Mouse (Mus musculus): ENCODE measurements around the gene Zfp213. TPM values are rescaled to one million over a fixed set of nuclear protein-coding genes. Genes with fewer than 3 reads are reported as not detected.

Zfp213 gene
- 16.3 and 21.1 TPM in 2 replicates for polyA plus RNA-seq (2012; rRNA removed)
- polyA plus RNA-seq (2014; fragmentation: Nextera tagmentation; extraction: Ambion mirVana), result 17.4 and 18.1 TPM in 2 replicates

DNA sequence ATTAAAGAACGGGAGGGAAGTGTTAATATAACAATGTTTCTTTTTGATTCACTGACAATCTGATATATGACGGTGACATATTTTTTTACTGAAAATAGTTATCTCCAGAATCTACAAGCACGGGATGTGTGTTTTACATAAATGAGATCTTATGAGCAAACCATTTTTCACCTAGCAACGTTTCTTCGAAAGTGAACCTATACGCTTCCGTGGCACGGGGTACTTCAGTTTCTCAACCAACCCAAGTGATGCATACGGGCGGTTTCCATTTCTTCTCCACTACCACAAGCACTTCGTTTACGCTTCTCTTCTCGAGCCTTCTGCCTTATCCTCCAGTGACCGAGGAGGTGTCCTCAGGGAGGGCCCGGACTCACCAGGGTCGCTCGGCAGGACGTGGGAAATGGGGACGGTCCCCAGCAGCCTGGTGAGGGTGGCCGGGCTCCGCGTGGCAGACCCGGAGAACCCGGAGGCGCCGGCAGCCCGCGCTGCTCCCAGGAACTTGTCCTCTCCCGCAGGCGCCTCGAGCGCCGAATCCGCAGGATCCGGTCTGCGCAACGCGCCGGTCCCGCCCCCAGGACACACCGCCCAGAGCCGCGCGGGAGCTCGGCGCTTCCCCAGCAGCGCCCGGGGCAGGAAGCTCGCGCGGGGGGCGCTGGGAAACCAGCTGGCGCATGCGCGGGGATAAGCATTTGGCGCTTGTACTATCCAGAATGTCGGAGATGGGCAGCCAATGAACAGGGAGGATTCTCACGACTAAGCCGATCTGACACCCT, at the start of gene Zfp213:
TSS of gene Zfp213 (minus strand) at position 644 of the 773 bp plus-strand sequence.
- peak; percentile 97 for ATAC-seq (ENCODE audit: low FRiP score, low read depth)
- TF ChIP-seq POLR2A (IDR thresholded peaks at IDR 0.05; ENCODE audit: borderline replicate concordance, extremely low read depth, insufficient read depth, insufficient read length), result peak; percentile 94

GRCm38 (mm10) chr17:23610361-23610800, 46.3 kb upstream of the Zfp213 start:
- 78% methylated on average over 28 of the region's 28 CpGs for WGBS

More for the DNA sequence above, at the start of gene Zfp213:
- peak within 1 kb of the TSS; percentile 67 for H3K4me3 ChIP-seq (replicated peaks; ENCODE audit: low read length)
- DNase-seq (ENCODE audit: low spot score), result peak; percentile 96
- H3K27ac ChIP-seq (replicated peaks; ENCODE audit: low read depth, low read length), result peak within 1 kb of the TSS; percentile 91
- no peaks in the 10 kb centered on the region for H3K27me3 ChIP-seq (ENCODE audit: control insufficient read depth, insufficient read depth, low read length)
- H3K9me3 ChIP-seq (ENCODE audit: control insufficient read depth, low read length), result no peaks in the 10 kb centered on the region
- peak within 1 kb of the TSS; percentile 60 for H3K4me2 ChIP-seq (replicated peaks; ENCODE audit: low read depth, low read length, severe bottlenecking)
- H3K36me3 ChIP-seq (ENCODE audit: control insufficient read depth, insufficient read depth, low read length), result peaks cover 24% of the 10 kb centered on the region
- H3K9ac ChIP-seq (ENCODE audit: low read depth, low read length, severe bottlenecking), result peak within 1 kb of the TSS; percentile 95
- peaks cover 13% of the 10 kb centered on the region; the same call in 1 of the 2 replicates for H3K4me1 ChIP-seq (ENCODE audit: control insufficient read depth, insufficient read depth, low read length)
- WGBS, result 1% methylated on average over 47 of the region's 59 CpGs

GRCm38 (mm10) chr17:23609612-23610011, 45.6 kb upstream of the Zfp213 start:
- Histone ChIP-seq H3K9ac (ENCODE audit: low read depth, low read length, severe bottlenecking) (no peak overlapping the region), H3K4me3 (replicated peaks; ENCODE audit: low read length) (no peak overlapping the region), H3K4me1 (ENCODE audit: control insufficient read depth, insufficient read depth, low read length) (no peaks in the 10 kb centered on the region), H3K27me3 (ENCODE audit: control insufficient read depth, insufficient read depth, low read length) (no peaks in the 10 kb centered on the region), H3K4me2 (replicated peaks; ENCODE audit: low read depth, low read length, severe bottlenecking) (no peak overlapping the region), H3K36me3 (ENCODE audit: control insufficient read depth, insufficient read depth, low read length) (no peaks in the 10 kb centered on the region), H3K27ac (replicated peaks; ENCODE audit: low read depth, low read length) (no peak overlapping the region), H3K9me3 (ENCODE audit: control insufficient read depth, low read length) (no peaks in the 10 kb centered on the region)
- WGBS, result 91% methylated on average over 24 of the region's 24 CpGs
- TF ChIP-seq POLR2A (IDR thresholded peaks at IDR 0.05; ENCODE audit: borderline replicate concordance, extremely low read depth, insufficient read depth, insufficient read length), result no peak
- no peak for ATAC-seq (ENCODE audit: low FRiP score, low read depth)
- DNase-seq (ENCODE audit: low spot score), result no peak

More at GRCm38 (mm10) chr17:23610361-23610800, 46.3 kb upstream of the Zfp213 start:
- DNase-seq (ENCODE audit: low spot score) (no peak), ATAC-seq (ENCODE audit: low FRiP score, low read depth) (no peak; the same call in 1 of the 2 replicates)
- no peaks in the 10 kb centered on the region for H3K9me3 ChIP-seq (ENCODE audit: control insufficient read depth, low read length)
- no peaks in the 10 kb centered on the region for H3K27me3 ChIP-seq (ENCODE audit: control insufficient read depth, insufficient read depth, low read length)
- no peak for TF ChIP-seq POLR2A (IDR thresholded peaks at IDR 0.05; ENCODE audit: borderline replicate concordance, extremely low read depth, insufficient read depth, insufficient read length)
- no peaks in the 10 kb centered on the region for H3K4me1 ChIP-seq (ENCODE audit: control insufficient read depth, insufficient read depth, low read length)
- H3K36me3 ChIP-seq (ENCODE audit: control insufficient read depth, insufficient read depth, low read length), result no peaks in the 10 kb centered on the region
- H3K27ac ChIP-seq (replicated peaks; ENCODE audit: low read depth, low read length), result no peak overlapping the region
- H3K4me2 ChIP-seq (replicated peaks; ENCODE audit: low read depth, low read length, severe bottlenecking), result no peak overlapping the region
- no peak overlapping the region for H3K4me3 ChIP-seq (replicated peaks; ENCODE audit: low read length)
- no peak overlapping the region for H3K9ac ChIP-seq (ENCODE audit: low read depth, low read length, severe bottlenecking)

- no peak overlapping the region for H3K4me2 ChIP-seq (replicated peaks; ENCODE audit: low read depth, low read length, severe bottlenecking)
- 86% methylated on average over 8 of the region's 8 CpGs for WGBS
- no peak overlapping the region for H3K27ac ChIP-seq (replicated peaks; ENCODE audit: low read depth, low read length)
- no peaks in the 10 kb centered on the region for H3K9me3 ChIP-seq (ENCODE audit: control insufficient read depth, low read length)
- no peak for DNase-seq (ENCODE audit: low spot score)
- no peak overlapping the region for H3K4me3 ChIP-seq (replicated peaks; ENCODE audit: low read length)
- no peak overlapping the region for H3K9ac ChIP-seq (ENCODE audit: low read depth, low read length, severe bottlenecking)
- ATAC-seq (ENCODE audit: low FRiP score, low read depth), result no peak
- no peaks in the 10 kb centered on the region for H3K36me3 ChIP-seq (ENCODE audit: control insufficient read depth, insufficient read depth, low read length)
- H3K27me3 ChIP-seq (ENCODE audit: control insufficient read depth, insufficient read depth, low read length), result no peaks in the 10 kb centered on the region
- peaks cover 3% of the 10 kb centered on the region; the same call in 1 of the 2 replicates for H3K4me1 ChIP-seq (ENCODE audit: control insufficient read depth, insufficient read depth, low read length)
- TF ChIP-seq POLR2A (IDR thresholded peaks at IDR 0.05; ENCODE audit: borderline replicate concordance, extremely low read depth, insufficient read depth, insufficient read length), result no peak
Observed at GRCm38 (mm10) chr17:23605220-23605619, 41.2 kb upstream of the Zfp213 start.

DNA sequence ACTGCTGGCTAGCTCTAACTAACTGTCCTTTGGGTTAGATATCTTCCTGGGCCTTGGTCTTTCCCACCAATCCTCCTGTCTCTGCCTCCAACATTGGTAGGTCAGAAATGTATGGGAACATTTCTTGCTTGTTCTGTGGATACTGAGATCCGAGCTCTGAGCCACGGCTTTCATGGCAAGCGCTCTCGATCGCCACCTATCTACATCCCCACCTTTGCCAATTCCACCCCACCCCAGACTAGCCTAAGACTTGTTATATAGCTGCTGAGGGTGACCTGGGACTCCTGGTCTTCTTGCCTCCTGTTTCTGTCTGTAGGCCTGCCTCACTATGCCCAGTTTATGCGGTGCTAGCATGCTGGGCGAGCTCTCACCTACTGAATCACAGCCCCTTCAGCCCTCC, 40.4 kb upstream of the Zfp213 start:
- Histone ChIP-seq H3K4me3 (replicated peaks; ENCODE audit: low read length) (no peak overlapping the region), H3K27me3 (ENCODE audit: control insufficient read depth, insufficient read depth, low read length) (no peaks in the 10 kb centered on the region), H3K27ac (replicated peaks; ENCODE audit: low read depth, low read length) (no peak overlapping the region), H3K4me1 (ENCODE audit: control insufficient read depth, insufficient read depth, low read length) (peaks cover 3% of the 10 kb centered on the region; the same call in 1 of the 2 replicates), H3K9ac (ENCODE audit: low read depth, low read length, severe bottlenecking) (no peak overlapping the region), H3K36me3 (ENCODE audit: control insufficient read depth, insufficient read depth, low read length) (no peaks in the 10 kb centered on the region), H3K9me3 (ENCODE audit: control insufficient read depth, low read length) (no peaks in the 10 kb centered on the region), H3K4me2 (replicated peaks; ENCODE audit: low read depth, low read length, severe bottlenecking) (no peak overlapping the region)
- ATAC-seq (ENCODE audit: low FRiP score, low read depth) (no peak), DNase-seq (ENCODE audit: low spot score) (no peak)
- 72% methylated on average over 7 of the region's 7 CpGs for whole genome bisulfite sequencing
- TF ChIP-seq POLR2A (IDR thresholded peaks at IDR 0.05; ENCODE audit: borderline replicate concordance, extremely low read depth, insufficient read depth, insufficient read length), result no peak
